Mouse (Mus musculus): ENCODE data around the gene Insig1.

Insig1 gene

DNA sequence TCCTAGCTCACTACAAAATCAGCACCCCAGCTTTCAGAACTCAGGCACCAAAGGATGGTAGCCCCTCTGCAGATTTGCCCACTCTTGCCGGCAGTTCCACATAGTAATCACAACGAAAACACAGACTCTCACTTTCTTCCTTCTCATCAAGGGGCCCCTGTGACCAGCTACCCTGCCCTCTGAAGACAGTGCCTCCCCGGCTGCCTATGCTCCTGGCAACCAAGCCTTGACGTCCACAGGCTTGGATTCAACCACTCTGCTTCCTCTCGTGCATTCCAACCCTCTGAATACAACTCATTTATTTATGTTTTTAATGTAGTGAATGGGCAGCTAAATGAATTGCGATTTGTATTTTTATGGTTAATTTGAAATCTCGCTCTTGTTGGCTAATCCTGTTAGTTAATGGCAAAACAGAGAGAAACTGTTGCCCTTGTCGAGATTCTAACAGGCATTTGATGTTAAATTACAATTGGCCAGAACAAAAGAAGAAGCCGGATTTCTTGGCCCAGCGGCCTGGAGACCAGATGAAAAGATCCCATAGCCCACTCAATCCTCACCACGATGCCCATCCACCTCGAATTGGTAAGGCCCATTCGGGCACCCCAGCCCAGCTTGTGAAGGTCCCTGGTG lies 46.2 kb downstream of the Insig1 start:
- in situ Hi-C loops (cut with MboI; ENCODE audit: low sequenced_read_pairs): no loop called here

DNA sequence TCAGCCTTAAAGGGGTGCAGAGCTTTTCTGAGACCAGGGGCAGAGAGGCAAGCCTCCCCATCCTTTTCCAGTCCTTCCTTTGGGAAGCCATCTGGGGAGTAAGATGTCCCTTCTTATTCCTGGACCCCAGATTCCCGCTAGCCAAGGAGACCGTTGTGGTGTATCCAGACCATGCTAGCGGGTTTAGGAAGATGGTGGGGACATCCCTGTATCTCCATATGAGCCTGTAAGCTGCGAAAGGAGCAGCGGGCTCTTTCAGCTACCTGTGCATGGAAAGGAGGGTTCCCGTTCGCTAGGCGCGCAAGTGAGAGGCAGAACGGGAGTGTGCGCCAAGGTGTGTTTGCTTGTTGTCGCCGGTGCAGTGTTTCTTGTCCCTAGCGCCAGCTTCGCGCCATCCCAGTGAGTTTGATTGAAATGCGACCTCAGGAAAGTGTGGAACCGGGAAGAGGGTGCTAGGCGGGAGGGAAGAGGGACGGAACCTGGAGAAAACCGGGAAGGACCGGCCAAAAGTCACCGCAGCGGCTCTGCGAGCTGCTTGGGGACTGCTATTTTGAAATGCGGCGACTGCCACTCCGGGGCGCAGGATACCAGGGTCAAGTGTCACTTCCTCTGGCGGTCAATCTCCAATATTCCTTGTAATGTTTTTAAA lies 46.8 kb downstream of the Insig1 start:
- in situ Hi-C loops (cut with MboI; ENCODE audit: low sequenced_read_pairs): no loop called here

DNA sequence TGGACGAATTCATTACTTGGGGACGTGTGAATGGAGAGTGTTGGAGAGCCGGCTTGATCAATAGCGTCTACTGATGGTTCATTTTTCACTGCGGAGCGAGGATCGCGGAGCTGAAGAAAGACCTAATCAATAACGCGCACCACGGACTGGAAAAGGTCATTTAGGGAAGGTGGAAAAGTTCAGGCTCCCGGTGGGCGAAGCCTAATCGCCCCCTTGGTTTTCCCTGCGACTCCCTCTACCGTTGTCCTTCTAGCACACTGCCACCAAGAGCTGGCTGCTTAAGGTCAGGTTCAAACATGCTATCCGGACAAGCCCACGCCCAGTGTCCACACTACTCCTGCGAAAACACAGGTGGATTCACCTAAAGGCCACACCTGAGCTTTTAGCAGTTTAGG lies 47.4 kb downstream of the Insig1 start:
- in situ Hi-C loops (cut with MboI; ENCODE audit: low sequenced_read_pairs): no loop called here

- in situ Hi-C loops (cut with MboI; ENCODE audit: low sequenced_read_pairs): no loop called here
These were observed 48.4 kb downstream of the Insig1 start for GRCm38 (mm10) chr5:28119576-28119975.

DNA sequence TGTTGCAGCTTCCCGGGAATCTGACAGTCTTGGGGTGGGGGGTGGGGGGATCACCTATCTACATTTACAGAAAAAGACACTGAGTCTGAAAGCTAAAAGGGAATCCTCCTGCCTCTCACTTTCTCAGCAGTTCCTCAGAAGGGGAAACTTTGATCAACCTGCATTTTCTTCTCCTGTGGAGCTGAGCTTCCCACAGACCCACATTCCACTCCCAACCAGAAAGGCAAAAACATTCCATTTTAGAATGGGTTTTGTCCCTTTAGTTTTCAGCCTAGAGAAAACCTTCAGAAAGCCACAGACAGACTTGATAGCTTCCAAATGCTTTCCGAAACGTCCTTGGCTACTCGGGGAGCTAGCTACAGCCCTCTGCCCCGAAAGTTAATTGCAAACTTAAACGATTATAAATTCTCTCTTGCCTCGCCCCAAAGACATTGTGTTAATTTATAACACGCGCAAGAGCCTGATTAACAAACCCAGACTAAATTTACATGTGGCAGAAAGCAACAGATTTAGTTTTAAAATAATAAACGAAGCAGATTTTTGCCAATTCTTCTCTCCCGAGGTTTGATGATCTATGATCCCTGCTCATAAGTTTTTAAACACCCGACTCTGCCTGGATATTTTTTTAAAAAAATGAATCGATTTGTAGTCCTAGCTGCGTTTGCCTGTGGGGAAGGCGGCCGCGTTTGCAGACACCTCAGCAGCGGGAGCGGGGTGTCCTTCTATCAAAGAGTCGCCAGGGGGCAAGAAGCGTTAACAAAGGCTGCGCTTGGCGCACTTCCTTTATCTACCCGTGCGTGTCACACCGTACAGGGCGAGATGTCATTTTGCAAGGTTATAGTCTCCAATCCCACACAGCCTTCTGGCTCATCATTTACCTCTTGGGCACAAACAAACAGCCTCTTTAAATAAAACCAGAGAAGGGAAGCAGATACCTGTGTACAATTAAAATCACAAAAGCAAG lies 51.6 kb downstream of the Insig1 start:
- in situ Hi-C loops (cut with MboI; ENCODE audit: low sequenced_read_pairs): no loop called here

DNA sequence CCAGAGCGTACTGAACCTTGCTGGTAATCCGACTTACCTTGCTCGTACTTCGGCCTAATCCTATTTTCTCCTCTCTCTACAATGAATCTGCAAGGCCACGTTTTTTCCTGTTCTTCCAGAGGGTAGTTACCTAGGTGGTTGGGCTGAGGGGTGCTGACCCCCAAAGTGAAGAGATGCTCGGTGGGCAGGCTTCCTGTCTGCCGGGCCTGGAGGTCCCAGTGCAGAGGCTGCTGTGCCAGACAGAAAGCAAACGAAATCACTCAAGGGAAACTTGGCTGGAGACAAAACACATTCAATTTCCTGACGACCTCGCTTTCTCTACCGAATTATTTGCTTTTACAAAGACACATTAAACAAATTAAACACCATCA lies 52.3 kb downstream of the Insig1 start:
- in situ Hi-C loops (cut with MboI; ENCODE audit: low sequenced_read_pairs): no loop called here

- in situ Hi-C loops (cut with MboI; ENCODE audit: low sequenced_read_pairs): no loop called here
These were observed 53.4 kb downstream of the Insig1 start for GRCm38 (mm10) chr5:28124321-28125230.
